Mouse (Mus musculus): Measurements from ENCODE around the gene Bdp1. TPM values are rescaled to one million over a fixed set of nuclear protein-coding genes. Genes with fewer than 3 reads are reported as not detected.

Gene Bdp1
- total RNA-seq (2023) = 37.6 and 54.6 TPM in 2 replicates

DNA sequence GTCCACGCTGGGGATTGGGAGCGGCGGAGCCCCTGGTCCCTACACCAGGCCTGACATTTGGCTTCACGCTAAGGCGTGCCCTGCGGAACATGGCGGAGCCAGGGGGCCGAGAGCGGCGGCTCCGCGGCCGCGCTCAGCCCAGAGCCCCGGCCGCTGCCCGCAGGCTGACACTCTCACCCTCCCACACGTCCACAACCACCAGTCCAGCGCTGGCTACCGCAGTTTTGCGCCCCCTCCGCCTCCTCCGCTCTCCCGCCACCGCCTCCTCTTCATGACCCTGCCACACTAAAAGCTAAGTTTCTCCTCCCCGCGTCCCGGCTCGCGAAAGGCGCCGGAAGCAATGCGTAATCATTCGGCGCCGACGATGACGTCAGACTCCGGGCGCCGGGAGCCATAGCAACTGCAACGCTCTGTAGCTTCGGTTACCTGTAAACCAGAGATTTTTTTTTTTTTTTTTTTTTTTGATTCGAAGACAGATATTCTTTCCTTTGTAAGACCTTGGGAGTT lies at the start of gene Bdp1:
Gene Bdp1 (minus strand): TSS at position 323 of the 507 bp plus-strand sequence.

DNA sequence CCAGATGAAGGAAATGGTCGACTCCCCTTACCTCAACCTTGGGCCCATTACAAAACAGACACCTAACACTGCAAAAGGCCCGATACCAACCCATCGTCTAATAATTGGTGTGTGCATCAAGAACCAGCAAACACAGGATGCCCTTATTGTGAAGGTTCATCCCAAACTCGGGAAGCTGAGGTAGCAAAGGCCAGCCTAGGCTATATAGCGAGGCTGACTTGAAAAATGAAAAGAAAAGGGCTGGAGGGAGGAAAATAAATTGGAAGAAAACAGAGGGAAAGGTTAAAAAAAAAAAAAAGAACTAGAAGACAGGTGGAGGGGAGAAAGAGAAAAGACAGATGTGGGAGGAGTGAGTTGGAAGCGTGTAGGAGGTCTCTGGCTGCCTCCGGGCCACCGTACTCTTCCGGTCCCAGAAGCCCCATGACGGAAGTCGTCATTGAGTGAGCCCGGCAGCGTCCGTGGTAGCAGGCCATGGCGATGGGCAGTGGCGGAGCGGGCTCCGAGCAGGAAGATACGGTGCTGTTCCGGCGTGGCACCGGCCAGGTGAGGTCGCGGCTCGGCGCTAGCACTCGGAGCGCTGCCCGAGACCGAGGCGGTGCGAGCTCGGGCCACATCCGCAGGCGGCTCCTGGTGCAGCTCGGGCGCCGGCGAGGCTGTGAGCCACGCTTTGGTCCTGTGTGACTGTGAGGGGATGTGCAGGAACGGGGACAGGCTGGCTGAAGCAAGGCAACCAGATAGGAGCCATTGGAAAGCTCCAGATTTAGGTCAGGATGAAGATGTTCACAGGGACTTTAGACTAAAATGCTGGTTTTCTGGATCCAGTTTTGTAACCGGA lies 20.8 kb upstream of the Bdp1 start, which contains the start of gene Smn1:
Gene Smn1 (plus strand): TSS at position 430 of the 835 bp plus-strand sequence.

DNA sequence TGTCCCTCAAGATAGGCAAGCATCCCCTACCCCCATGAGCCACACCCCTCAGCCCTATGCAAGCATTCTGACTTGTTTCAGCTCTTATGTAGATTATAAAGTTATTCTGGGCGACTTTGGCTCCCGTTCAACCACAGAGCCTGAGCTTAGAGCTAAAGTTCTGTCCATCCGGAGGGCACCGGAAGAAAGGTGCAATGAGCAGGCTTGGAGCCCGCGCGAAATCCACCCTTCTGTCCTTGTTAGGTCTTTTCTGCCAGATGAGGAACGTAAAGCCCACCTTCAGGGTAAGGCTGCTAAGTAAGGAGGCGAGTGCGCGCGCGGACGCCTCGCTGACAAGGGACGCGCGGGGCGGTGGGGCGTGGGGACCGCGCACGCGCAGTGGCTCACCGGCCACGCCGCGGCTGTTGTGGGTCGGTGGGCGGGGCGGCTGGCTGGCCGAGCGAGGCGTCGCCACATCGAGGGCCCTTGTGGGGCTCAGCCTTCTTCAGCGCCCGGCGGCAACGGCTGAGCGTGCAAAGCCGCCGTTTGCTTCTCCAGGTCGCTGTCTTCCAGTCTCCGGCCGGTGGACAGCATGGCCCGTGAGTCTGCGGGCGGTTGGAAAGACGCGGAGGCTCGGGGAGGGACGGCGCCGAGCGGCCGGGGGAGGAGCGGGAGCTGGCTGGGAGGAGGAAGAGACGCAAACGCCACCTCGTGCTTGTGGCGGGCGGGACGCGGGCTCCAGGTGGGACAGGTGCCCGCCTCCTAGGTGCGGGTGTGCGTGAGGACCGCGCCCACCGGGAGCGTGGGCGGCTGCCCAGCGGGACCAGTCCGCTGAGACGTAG lies 4.0 kb upstream of the Bdp1 start, which contains the start of gene Serf1:
Gene Serf1 (plus strand): TSS at position 361 of the 821 bp plus-strand sequence.

DNA sequence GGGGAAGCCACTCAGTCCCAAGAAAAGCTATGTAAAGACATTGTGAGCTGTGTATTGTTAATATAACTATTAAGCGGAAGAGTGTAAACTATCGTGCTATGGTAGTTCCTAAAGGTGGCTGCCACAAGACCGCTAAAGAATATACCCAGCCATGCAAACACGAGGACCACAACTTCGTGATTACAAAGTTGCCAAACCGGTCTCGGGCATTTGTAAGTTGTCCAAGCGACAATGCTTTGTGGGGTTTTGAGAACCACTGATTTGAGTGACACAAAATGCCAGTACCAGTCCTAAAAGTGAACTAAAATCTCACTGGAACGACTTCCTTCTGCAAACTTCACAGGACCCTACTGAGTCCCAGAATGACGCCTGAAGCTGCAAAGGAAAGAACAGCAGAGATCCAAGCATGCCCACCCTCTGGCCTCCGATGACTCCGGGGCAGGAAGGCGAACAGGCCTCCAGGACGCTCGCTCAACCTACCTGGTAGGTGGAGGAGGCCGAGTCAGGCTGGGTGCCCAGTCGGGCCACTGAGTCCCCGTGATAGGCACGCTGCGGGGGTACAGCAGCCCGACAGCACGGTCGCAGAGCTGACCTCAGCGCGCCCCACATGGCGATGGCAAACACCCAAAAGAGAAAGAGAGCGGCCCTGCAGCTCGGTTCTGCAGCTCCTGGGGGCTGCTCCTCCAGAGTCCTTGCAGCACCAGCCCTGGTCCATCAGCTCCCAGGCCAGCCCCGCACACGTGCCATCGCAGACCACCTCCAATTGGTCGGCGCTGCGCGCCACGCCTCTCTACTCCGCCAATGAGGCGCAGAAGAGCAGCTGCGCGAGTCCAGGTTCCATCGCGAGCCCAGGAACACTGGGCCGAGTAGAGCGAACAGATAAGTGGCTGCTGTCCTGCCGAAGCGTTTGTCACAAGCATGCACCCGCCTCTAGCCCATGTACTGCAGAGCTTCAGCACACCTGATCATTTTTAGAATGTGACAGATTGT lies 88.7 kb downstream of the Bdp1 start, which contains the start of gene Mccc2:
Gene Mccc2 (minus strand): TSS at position 734 of the 990 bp plus-strand sequence.

Other genes starting within 250 kb of the Bdp1 start
- gene Cartpt, start 203.0 kb downstream of the Bdp1 start, total RNA-seq (2023) = not detected in 2 replicates
- 1.8 and 5.4 TPM in 2 replicates for gene Mccc2, start 88.4 kb downstream of the Bdp1 start, total RNA-seq (2023)
- gene Serf1, start 3.9 kb upstream of the Bdp1 start, total RNA-seq (2023) = 1.7 and 2.4 TPM in 2 replicates
- gene Smn1, start 20.8 kb upstream of the Bdp1 start, total RNA-seq (2023) = 48.4 and 55.4 TPM in 2 replicates
- gene Naip2, start 98.0 kb upstream of the Bdp1 start, total RNA-seq (2023) = 44.9 and 49.2 TPM in 2 replicates
- 22.3 and 30.8 TPM in 2 replicates for gene Naip5, start 142.3 kb upstream of the Bdp1 start, total RNA-seq (2023)
- gene Naip6, start 213.6 kb upstream of the Bdp1 start, total RNA-seq (2023) = 14.7 and 16.7 TPM in 2 replicates